Mouse (Mus musculus) erythroblast, embryonic 14.5 days (primary cell): ENCODE results near the gene Ak5.

Source experiments
- GATA1 ChIP-seq: IDR thresholded peaks from 2 replicates; pipeline ENCODE4 v1.6.1; 2012; ENCODE audit warnings: low read length, inconsistent platforms, mixed read lengths
- TAL1 ChIP-seq: IDR thresholded peaks from 3 replicates; pipeline ENCODE4 v1.6.1; 2012; ENCODE audit warnings: low read length, inconsistent platforms, mixed read lengths

DNA sequence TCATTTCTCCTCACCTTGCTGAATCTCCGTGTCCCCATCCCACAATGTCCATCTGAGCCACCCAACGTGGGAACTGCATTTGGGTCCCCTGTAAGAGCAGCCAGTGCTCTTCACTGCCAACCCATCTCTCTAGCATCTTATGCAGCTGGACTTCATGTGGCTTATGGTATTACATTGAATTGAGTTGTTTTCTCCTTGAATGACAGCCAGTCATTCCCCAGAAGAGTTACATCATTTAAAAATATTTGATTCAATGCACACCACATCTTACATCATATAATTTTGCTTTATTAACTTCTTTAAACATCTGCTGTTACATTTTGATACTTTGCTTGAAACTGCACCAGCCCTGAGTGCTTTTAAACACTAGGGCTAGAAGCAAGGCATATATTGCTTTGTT is 106.5 kb downstream of the Ak5 start:
- TF ChIP-seq GATA1 (no peak), TAL1 (no peak)
